Mouse (Mus musculus) hindbrain, embryonic 15.5 days (tissue): Measurements from ENCODE around the gene Gm20547. TPM values are rescaled to one million over a fixed set of nuclear protein-coding genes. Genes with fewer than 3 reads are reported as not detected.

Experiments used
- ATAC-seq: fragments of 200-750 bp; cut with Nextera tagmentation; 2 replicates; pipeline ENCODE4 v1.8.0; 2017; ENCODE audit warnings: low read depth, moderate number of reproducible peaks, moderate TSS enrichment; ENCODE audit not compliant: low FRiP score
- H3K27ac ChIP-seq: fragments of 300-500 bp; sonication (generic); replicated peaks from 2 replicates; pipeline ENCODE4 v1.5.1; 2015; ENCODE audit warnings: mild to moderate bottlenecking, inconsistent platforms
- H3K27me3 ChIP-seq: fragments of 300-500 bp; sonication (generic); 2 replicates; pipeline ENCODE4 v1.6.1; 2015; ENCODE audit warnings: control low read depth, inconsistent platforms
- H3K36me3 ChIP-seq: fragments of 300-500 bp; sonication (generic); 2 replicates; pipeline ENCODE4 v1.6.1; 2015; ENCODE audit warnings: control low read depth, inconsistent platforms
- H3K4me1 ChIP-seq: fragments of 300-500 bp; sonication (generic); replicated peaks from 2 replicates; pipeline ENCODE4 v1.6.1; 2015; ENCODE audit warnings: control low read depth, inconsistent platforms
- H3K4me2 ChIP-seq: fragments of 300-500 bp; sonication (generic); 2 replicates; pipeline ENCODE4 v1.6.1; 2015; ENCODE audit warnings: moderate library complexity, mild to moderate bottlenecking, inconsistent platforms
- H3K4me3 ChIP-seq: fragments of 300-500 bp; sonication (generic); 2 replicates; pipeline ENCODE4 v1.5.1; 2015; ENCODE audit warnings: mild to moderate bottlenecking, inconsistent platforms
- H3K9ac ChIP-seq: fragments of 300-500 bp; sonication (generic); 2 replicates; pipeline ENCODE4 v1.6.1; 2015; ENCODE audit warnings: inconsistent platforms
- H3K9me3 ChIP-seq: fragments of 300-500 bp; sonication (generic); 2 replicates; pipeline ENCODE4 v1.6.1; 2016; ENCODE audit warnings: control low read depth, inconsistent platforms
- WGBS: fragments of 180-500 bp; shearing (Covaris S2); methylation state at CpG from one replicate; pipeline ENCODE4 v1.1.7; 2015; 5-methylcytosine and 5-hydroxymethylcytosine counted together
- polyA plus RNA-seq: library from polyadenylated mRNA; unstranded; fragments of >200 nt; fragmentation: Nextera tagmentation; extraction: Ambion mirVana; gene quantifications from 2 replicates; pipeline ENCODE4 v1.2.1, GENCODE M21; 2015

Gm20547 gene
- polyA plus RNA-seq = not detected in 2 replicates

DNA sequence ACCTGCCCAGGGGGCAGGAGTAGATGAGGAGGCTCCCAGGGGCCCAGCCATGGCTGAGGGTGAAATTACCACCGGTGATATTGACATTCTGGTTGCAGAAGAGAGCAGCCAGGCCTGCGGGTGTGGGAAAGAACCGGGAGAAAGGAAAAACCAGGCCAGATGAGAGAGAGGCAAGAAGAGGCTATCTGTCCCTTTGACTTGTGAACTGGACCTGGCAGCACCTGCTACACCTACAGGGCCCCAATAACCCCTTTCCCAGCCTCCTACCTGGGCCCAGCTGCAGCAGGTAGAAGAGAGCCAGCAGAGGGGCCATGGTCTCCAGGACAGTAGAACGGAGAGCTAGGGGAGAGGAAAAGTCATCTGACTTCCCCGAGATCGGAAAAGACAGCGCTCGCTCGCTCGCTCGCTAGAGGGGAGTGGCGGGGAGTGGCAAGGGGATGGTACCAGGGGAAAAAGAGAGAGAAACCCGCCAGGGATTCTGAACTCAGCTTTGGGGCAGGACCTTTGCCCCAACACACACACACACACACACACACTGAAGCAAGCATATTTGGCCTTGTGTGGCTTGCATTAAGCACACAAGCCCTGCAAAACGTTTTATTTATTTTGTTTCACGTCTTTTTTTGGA lies at the start of gene Gm20547:
TSS of gene Gm20547 (minus strand) at position 360 of the 628 bp plus-strand sequence.
- Histone ChIP-seq H3K27ac (no peak within 1 kb of the TSS), H3K4me3 (no peak within 1 kb of the TSS), H3K9ac (no peak within 1 kb of the TSS), H3K4me2 (no peak within 1 kb of the TSS), H3K9me3 (no peaks in the 10 kb centered on the region), H3K36me3 (no peaks in the 10 kb centered on the region), H3K27me3 (peaks cover 8% of the 10 kb centered on the region; the same call in 1 of the 2 replicates), H3K4me1 (no peaks in the 10 kb centered on the region)
- ATAC-seq = no peak
- WGBS = 9% methylated on average over 15 of the region's 15 CpGs

DNA sequence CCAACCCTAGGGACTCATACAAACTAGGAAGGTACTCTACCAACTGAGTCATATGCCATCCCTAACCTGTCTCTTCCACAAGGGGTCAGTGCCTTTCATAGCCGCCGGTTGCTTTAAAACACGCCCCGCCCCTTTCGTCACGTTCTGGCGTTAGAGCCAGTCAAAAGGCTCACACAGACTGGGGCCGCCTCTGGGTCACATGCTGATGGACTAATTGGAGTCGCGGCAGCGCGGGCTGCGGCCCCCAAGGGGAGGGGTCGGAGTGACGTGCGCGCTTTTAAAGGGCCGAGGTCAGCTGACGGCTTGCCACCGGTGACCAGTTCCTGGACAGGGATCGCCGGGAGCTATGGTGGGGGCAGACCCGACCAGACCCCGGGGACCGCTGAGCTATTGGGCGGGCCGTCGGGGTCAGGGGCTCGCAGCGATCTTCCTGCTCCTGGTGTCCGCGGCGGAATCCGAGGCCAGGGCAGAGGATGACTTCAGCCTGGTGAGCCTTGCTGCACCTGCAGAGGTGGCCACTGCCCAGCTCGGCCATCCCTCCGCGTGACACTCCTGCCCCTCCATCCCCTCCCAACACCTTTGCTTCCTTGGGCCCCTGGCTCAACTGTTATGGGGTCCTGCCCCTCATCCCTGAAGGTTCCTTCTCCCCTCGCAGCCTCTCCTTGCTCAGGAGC lies 49.4 kb upstream of the Gm20547 start, which contains the start of gene Neu1:
TSS of gene Neu1 (plus strand) at position 193 of the 674 bp plus-strand sequence.
- H3K27ac ChIP-seq = peak within 1 kb of the TSS; percentile 76
- peak within 1 kb of the TSS; percentile 72 for H3K9ac ChIP-seq
- peak within 1 kb of the TSS; percentile 89 for H3K4me2 ChIP-seq
- peaks cover 13% of the 10 kb centered on the region for H3K36me3 ChIP-seq
- WGBS = under 1% methylated on average over 37 of the region's 38 CpGs
- ATAC-seq = peak; percentile 97
- H3K4me3 ChIP-seq = peak within 1 kb of the TSS; percentile 62
- H3K9me3 ChIP-seq = no peaks in the 10 kb centered on the region
- H3K27me3 ChIP-seq = no peaks in the 10 kb centered on the region
- H3K4me1 ChIP-seq = peaks cover 9% of the 10 kb centered on the region

DNA sequence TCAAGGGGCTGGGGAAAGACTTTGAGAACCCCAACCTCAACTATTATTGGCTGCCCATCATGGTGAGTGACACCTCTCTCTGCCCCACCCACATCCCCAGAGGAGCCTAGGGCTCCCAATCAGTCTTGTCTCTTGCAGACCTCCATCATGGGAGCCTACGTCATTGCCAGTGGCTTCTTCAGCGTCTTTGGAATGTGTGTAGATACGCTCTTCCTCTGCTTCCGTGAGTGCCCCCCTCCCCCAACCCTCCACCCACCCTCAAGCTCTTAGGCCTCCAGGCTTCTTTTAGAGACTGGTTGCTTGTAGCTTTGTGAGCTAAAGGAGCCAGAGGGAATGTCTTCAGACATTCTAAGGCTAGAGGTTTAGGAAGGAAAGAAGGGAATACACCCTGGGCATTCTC lies 47.0 kb upstream of the Gm20547 start:
- no peak for ATAC-seq
- H3K27me3 ChIP-seq = no peaks in the 10 kb centered on the region
- H3K4me2 ChIP-seq = no peak overlapping the region
- H3K27ac ChIP-seq = no peak overlapping the region
- H3K9me3 ChIP-seq = no peaks in the 10 kb centered on the region
- no peak overlapping the region for H3K9ac ChIP-seq
- WGBS = 77% methylated on average over 4 of the region's 4 CpGs
- no peaks in the 10 kb centered on the region for H3K36me3 ChIP-seq
- H3K4me3 ChIP-seq = no peak overlapping the region
- H3K4me1 ChIP-seq = peaks cover 9% of the 10 kb centered on the region

DNA sequence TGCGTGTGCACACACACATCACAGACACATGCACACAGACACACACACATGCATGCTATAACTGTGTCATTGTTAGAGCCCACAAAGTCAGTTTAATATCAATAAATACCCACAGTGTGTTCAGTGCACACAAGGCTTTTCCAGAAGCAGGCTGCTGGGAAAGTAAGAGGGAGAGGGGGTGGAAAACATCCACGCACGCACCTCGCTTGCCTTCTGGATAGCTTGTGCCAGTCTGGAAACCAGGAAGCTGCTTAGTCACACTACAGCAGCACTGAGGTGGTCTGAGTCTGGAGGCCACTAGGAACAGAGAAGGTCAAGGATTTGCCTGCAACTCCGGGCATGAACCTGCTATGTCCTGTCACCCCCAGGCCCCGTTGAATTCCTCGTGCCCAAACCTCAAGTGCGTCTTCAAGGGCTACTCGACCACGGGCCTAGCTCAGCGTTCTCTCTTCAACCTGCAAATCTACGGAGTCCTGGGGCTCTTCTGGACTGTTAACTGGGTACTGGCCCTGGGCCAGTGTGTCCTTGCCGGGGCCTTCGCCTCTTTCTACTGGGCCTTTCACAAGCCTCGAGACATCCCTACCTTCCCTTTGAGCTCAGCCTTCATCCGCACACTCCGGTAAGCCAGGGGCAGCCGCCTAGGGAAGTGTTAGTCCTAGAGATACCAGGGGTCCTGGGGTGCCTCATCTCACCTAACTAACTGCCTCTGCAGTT lies 45.6 kb upstream of the Gm20547 start:
- Histone ChIP-seq H3K9me3 (no peaks in the 10 kb centered on the region), H3K4me3 (no peak overlapping the region), H3K4me2 (no peak overlapping the region), H3K27me3 (no peaks in the 10 kb centered on the region), H3K36me3 (no peaks in the 10 kb centered on the region), H3K27ac (no peak overlapping the region), H3K9ac (no peak overlapping the region), H3K4me1 (peaks cover 7% of the 10 kb centered on the region)
- ATAC-seq = no peak
- 87% methylated on average over 18 of the region's 18 CpGs for WGBS

- Histone ChIP-seq H3K27ac (no peak overlapping the region), H3K4me2 (no peak overlapping the region), H3K36me3 (no peaks in the 10 kb centered on the region), H3K9me3 (no peaks in the 10 kb centered on the region), H3K4me3 (no peak overlapping the region), H3K9ac (no peak overlapping the region), H3K4me1 (no peaks in the 10 kb centered on the region), H3K27me3 (no peaks in the 10 kb centered on the region)
- ATAC-seq = no peak
- WGBS = 66% methylated on average over 5 of the region's 5 CpGs
These were observed 42.4 kb upstream of the Gm20547 start for GRCm38 (mm10) chr17:34924258-34924657.

DNA sequence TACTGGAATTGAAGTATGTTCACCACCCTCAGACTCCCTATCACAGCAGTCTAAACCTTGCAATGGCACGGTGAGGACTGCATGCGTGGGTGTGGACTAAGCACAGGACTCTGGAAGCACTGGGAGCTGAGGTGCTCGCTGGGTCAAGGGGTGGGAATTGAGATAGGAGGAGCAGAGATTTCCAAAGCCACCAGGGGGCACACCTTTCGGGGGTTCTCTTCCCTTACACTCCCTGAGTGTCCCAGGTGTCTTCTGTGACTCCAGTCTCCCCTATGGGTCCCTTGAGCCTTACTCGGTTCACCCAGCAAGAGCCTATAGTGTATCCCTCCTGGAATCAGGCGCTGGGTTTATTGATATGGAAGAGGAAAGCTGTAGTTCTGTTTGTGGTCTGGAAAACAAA lies 41.1 kb upstream of the Gm20547 start:
- no peak overlapping the region for H3K4me3 ChIP-seq
- no peaks in the 10 kb centered on the region for H3K36me3 ChIP-seq
- H3K4me1 ChIP-seq = no peaks in the 10 kb centered on the region
- WGBS = 52% methylated on average over 6 of the region's 6 CpGs
- no peaks in the 10 kb centered on the region for H3K27me3 ChIP-seq
- no peaks in the 10 kb centered on the region for H3K9me3 ChIP-seq
- no peak overlapping the region for H3K4me2 ChIP-seq
- H3K27ac ChIP-seq = no peak overlapping the region
- H3K9ac ChIP-seq = no peak overlapping the region
- ATAC-seq = no peak

- WGBS = 77% methylated on average over 9 of the region's 9 CpGs
- no peak for ATAC-seq
- Histone ChIP-seq H3K4me1 (no peaks in the 10 kb centered on the region), H3K9ac (no peak overlapping the region), H3K4me3 (no peak overlapping the region), H3K9me3 (no peaks in the 10 kb centered on the region), H3K27me3 (no peaks in the 10 kb centered on the region), H3K27ac (no peak overlapping the region), H3K4me2 (no peak overlapping the region), H3K36me3 (peaks cover 17% of the 10 kb centered on the region)
These were observed 35.3 kb upstream of the Gm20547 start for GRCm38 (mm10) chr17:34917188-34917587.

- no peaks in the 10 kb centered on the region for H3K9me3 ChIP-seq
- H3K4me1 ChIP-seq = no peaks in the 10 kb centered on the region
- WGBS = 83% methylated on average over 5 of the region's 5 CpGs
- H3K36me3 ChIP-seq = peaks cover 26% of the 10 kb centered on the region
- H3K9ac ChIP-seq = no peak overlapping the region
- no peak overlapping the region for H3K27ac ChIP-seq
- H3K4me3 ChIP-seq = no peak overlapping the region
- H3K4me2 ChIP-seq = no peak overlapping the region
- H3K27me3 ChIP-seq = no peaks in the 10 kb centered on the region
- no peak for ATAC-seq
These were observed 34.5 kb upstream of the Gm20547 start for GRCm38 (mm10) chr17:34916316-34916715.

- H3K36me3 ChIP-seq = peaks cover 35% of the 10 kb centered on the region
- no peak for ATAC-seq
- H3K4me2 ChIP-seq = no peak overlapping the region
- H3K9me3 ChIP-seq = no peaks in the 10 kb centered on the region
- H3K27ac ChIP-seq = no peak overlapping the region
- H3K4me3 ChIP-seq = no peak overlapping the region
- no peaks in the 10 kb centered on the region for H3K4me1 ChIP-seq
- no peak overlapping the region for H3K9ac ChIP-seq
- no peaks in the 10 kb centered on the region for H3K27me3 ChIP-seq
- 27% methylated on average over 11 of the region's 11 CpGs for WGBS
These were observed 33.6 kb upstream of the Gm20547 start for GRCm38 (mm10) chr17:34915410-34915831.

- no peak within 1 kb of the TSS for H3K4me2 ChIP-seq
These were observed 32.3 kb upstream of the Gm20547 start, which contains the start of gene Slc44a4 for GRCm38 (mm10) chr17:34913930-34914665. Gene Slc44a4 (plus strand): TSS chr17:34914466.

DNA sequence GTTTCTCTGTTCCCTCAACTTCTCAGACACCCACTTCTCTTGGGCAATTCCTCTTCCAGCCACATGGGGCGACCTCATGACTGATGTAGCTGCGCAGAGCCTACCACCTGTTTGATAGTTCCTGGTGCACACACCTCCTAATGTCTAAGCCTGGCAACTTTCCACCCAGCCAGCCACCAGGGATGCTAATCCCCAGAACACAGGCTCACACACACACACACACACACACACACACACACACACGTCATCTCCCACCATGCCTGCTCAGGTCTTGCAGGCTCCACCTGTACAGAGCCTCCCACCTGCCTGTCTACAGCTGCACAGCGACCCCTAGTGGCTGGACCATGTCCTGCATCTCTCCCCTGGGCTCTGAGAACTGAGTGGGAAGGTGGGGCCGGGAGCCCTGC lies 30.1 kb upstream of the Gm20547 start:
- no peak overlapping the region for H3K27ac ChIP-seq
- no peak overlapping the region for H3K4me2 ChIP-seq
- no peak for ATAC-seq
- H3K27me3 ChIP-seq = no peaks in the 10 kb centered on the region
- H3K9ac ChIP-seq = no peak overlapping the region
- no peaks in the 10 kb centered on the region for H3K9me3 ChIP-seq
- H3K4me1 ChIP-seq = no peaks in the 10 kb centered on the region
- no peak overlapping the region for H3K4me3 ChIP-seq
- H3K36me3 ChIP-seq = peaks cover 70% of the 10 kb centered on the region
- WGBS = 54% methylated on average over 5 of the region's 5 CpGs

More at GRCm38 (mm10) chr17:34913930-34914665, 32.3 kb upstream of the Gm20547 start, which contains the start of gene Slc44a4:
- no peak within 1 kb of the TSS for H3K4me3 ChIP-seq
- no peaks in the 10 kb centered on the region for H3K4me1 ChIP-seq
- no peak within 1 kb of the TSS for H3K27ac ChIP-seq
- H3K27me3 ChIP-seq = no peaks in the 10 kb centered on the region
- peaks cover 48% of the 10 kb centered on the region for H3K36me3 ChIP-seq
- no peak for ATAC-seq
- no peak within 1 kb of the TSS for H3K9ac ChIP-seq
- WGBS = 39% methylated on average over 18 of the region's 18 CpGs
- H3K9me3 ChIP-seq = no peaks in the 10 kb centered on the region
